In the genomic region with DNA sequence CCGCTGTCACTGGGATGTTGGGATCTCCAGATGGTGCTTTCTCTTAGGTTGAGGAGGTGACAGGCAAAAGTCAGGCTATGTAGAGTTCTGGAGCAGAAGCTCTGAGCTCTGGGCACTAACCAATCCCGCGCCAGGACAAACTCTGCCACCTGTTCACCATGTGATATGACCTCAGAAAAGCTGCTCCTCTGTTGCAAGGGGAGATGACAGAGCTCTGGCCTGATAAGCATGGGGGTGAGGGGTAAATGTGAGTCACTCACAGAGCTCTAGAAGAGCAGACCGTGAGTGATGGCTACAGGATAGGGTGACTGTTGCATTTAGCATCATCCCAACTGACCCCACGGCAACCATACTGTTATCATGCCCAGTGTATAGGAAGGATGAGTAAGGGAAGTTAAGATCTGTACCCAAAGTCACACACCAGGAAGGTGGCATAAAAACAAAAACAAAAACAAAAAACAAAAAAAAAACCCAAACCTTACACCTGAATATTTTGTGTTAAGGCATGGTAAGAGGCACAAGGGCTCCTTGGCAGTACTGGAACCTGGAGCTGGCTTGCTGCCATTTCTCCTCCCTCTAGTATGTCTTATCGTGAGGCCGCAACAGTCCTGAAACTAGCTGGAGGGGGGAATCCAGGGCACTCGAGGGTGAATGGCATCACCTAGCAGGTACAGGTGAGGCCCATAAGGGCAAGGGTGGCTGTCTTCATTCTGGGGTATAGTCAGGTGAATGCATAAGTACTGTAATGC, we compare ENCODE assay signal across 21 mouse cellular contexts.
DNase-seq lines count a peak whose midpoint lies in the region; ATAC-seq and TF ChIP-seq lines count a peak whose summit lies in the region.
"Had no signal": no experiment of that assay in that cellular context is flagged by ENCODE, and none has a peak within 500 bp of the region (broad histone marks: within the 10 kb centered on the region; RNA-seq: fewer than 3 reads in every experiment).

No protein-coding gene starts in this region.

- 78% methylated on average over 8 of the region's 8 CpGs for WGBS in lung, embryonic 14.5 days
- 90% methylated on average over 8 of the region's 8 CpGs for WGBS in midbrain, postnatal 0 days

- no peak overlapping the region for H3K27ac ChIP-seq in lung, embryonic 14.5 days (ENCODE audit: low read depth)
- H3K27ac ChIP-seq in MEL (ENCODE audit: control insufficient read depth, low read depth, low read length) = peak overlapping the region; percentile 78
- no peak overlapping the region for H3K27ac ChIP-seq in midbrain, postnatal 0 days (ENCODE audit: low read depth, low read length)
- H3K27ac ChIP-seq: embryonic facial prominence, embryonic 10.5 days had no signal

- H3K4me2 ChIP-seq in lung, embryonic 14.5 days = no peak overlapping the region
- no peak overlapping the region for H3K4me2 ChIP-seq in midbrain, postnatal 0 days (ENCODE audit: low read depth, low read length, poor library complexity, severe bottlenecking)
- H3K4me2 ChIP-seq: midbrain, embryonic 11.5 days had no signal

- no peaks in the 10 kb centered on the region; the same call in 1 of the 2 replicates for H3K79me2 ChIP-seq in MEL (ENCODE audit: control insufficient read depth, insufficient read depth, low read length, poor library complexity)

- H3K27me3 ChIP-seq in lung, embryonic 14.5 days (ENCODE audit: insufficient read depth, low read length) = no peaks in the 10 kb centered on the region
- H3K27me3 ChIP-seq in MEL (ENCODE audit: control insufficient read depth in 1 of 2, insufficient read depth in 2 of 2, low read length in 2 of 2) = no peaks in the 10 kb centered on the region
- H3K27me3 ChIP-seq in midbrain, postnatal 0 days (ENCODE audit: insufficient read depth, low read length) = no peaks in the 10 kb centered on the region
- H3K27me3 ChIP-seq: CH12.LX, Patski had no signal

- peak in 1 of 2 experiments; percentile 1; a peak in 2 of 4 replicates for TF ChIP-seq POLR2A in MEL (IDR thresholded peaks at IDR 0.05; ENCODE audit: control insufficient read depth in 1 of 2, insufficient read depth in 1 of 2, low read depth in 1 of 2, low read length in 2 of 2, poor library complexity in 1 of 2)

- DNase-seq in adrenal gland, postnatal 14 days = peak; percentile 11
- no peak for DNase-seq in adrenal gland, postnatal 25 days
- DNase-seq in lung, embryonic 14.5 days = peak; percentile 22
- no peak for DNase-seq in lung, postnatal 36 days
- DNase-seq in MEL (ENCODE audit: low read depth, low spot score) = peak; percentile 90
- no peak for DNase-seq in layer of hippocampus, adult 11-12 months (ENCODE audit: low spot score)
- DNase-seq in midbrain, postnatal 0 days (ENCODE audit: low spot score) = no peak
- DNase-seq: cerebellum, adult 11-12 months; gastrocnemius, postnatal 25 days; kidney, adult 9 months; kidney, postnatal 36 days; lung, postnatal 14 days; right cerebral cortex, postnatal 25 days; thymus, adult 18-20 months had no signal

- no peaks in the 10 kb centered on the region for H3K4me1 ChIP-seq in lung, embryonic 14.5 days (ENCODE audit: insufficient read depth)
- H3K4me1 ChIP-seq in MEL (ENCODE audit: control insufficient read depth in 1 of 2, insufficient read depth in 2 of 2, low read length in 2 of 2) = peaks cover 30 to 52% of the 10 kb centered on the region in 2 experiments
- H3K4me1 ChIP-seq in midbrain, postnatal 0 days (ENCODE audit: insufficient read depth, low read length) = no peaks in the 10 kb centered on the region
- H3K4me1 ChIP-seq: embryonic facial prominence, embryonic 10.5 days had no signal

- no peak for ATAC-seq in lung, embryonic 14.5 days (ENCODE audit: insufficient read depth)
- peak; percentile 67 for ATAC-seq in erythroblast, adult 5-6 weeks (replicated peaks; ENCODE audit: low FRiP score, poor library complexity, severe bottlenecking)
- ATAC-seq in midbrain, postnatal 0 days (ENCODE audit: low FRiP score) = no peak
- ATAC-seq: activated CD4-positive, CD25-positive, alpha-beta regulatory T cell, adult 4 months; Patski had no signal

- no peaks in the 10 kb centered on the region for H3K9me3 ChIP-seq in lung, embryonic 14.5 days (ENCODE audit: low read depth, low read length)
- H3K9me3 ChIP-seq in MEL (replicated peaks; ENCODE audit: insufficient read depth, low read length) = no peaks in the 10 kb centered on the region
- no peaks in the 10 kb centered on the region for H3K9me3 ChIP-seq in midbrain, postnatal 0 days (ENCODE audit: low read length)
- H3K9me3 ChIP-seq: embryonic facial prominence, embryonic 10.5 days had no signal

- no peak overlapping the region for H3K4me3 ChIP-seq in lung, embryonic 14.5 days (ENCODE audit: low read depth, low read length)
- H3K4me3 ChIP-seq in MEL (ENCODE audit: control insufficient read depth in 1 of 2, insufficient read depth in 1 of 2, low read depth in 2 of 2, low read length in 2 of 2) = peak overlapping the region in 1 of 2 experiments; percentile 19; a peak in 1 of 4 replicates
- no peak overlapping the region for H3K4me3 ChIP-seq in midbrain, postnatal 0 days (ENCODE audit: low read depth, low read length)
- H3K4me3 ChIP-seq: embryonic facial prominence, embryonic 10.5 days; erythroblast, embryonic 14.5 days had no signal

- TF ChIP-seq RAD21 in MEL (IDR thresholded peaks at IDR 0.05; ENCODE audit: low read depth, low read length) = no peak

- H3K36me3 ChIP-seq in lung, embryonic 14.5 days (ENCODE audit: insufficient read depth) = no peaks in the 10 kb centered on the region
- H3K36me3 ChIP-seq in MEL (ENCODE audit: control insufficient read depth in 1 of 2, insufficient read depth in 2 of 2, low read length in 2 of 2) = peaks cover 0 to 42% of the 10 kb centered on the region in 2 experiments; a peak in 2 of 4 replicates
- H3K36me3 ChIP-seq in midbrain, postnatal 0 days (ENCODE audit: insufficient read depth, low read length) = 0 out of 2 replicates have a peak, but pooled peaks cover 3% of the 10 kb centered on the region

- peak; percentile 92 for TF ChIP-seq EP300 in MEL (IDR thresholded peaks at IDR 0.05; ENCODE audit: low read depth in 1 of 2, low read length in 2 of 2)

- H3K9ac ChIP-seq in lung, embryonic 14.5 days = no peak overlapping the region
- H3K9ac ChIP-seq in MEL (ENCODE audit: control insufficient read depth, low read depth, low read length, poor library complexity, severe bottlenecking) = peak overlapping the region; percentile 52
- no peak overlapping the region for H3K9ac ChIP-seq in midbrain, postnatal 0 days (replicated peaks; ENCODE audit: low read length, poor library complexity, severe bottlenecking)

- TF ChIP-seq CTCF in lung, embryonic 14.5 days (IDR thresholded peaks at IDR 0.05; ENCODE audit: low read depth) = no peak
- TF ChIP-seq CTCF in MEL (IDR thresholded peaks at IDR 0.05 in 2 of 3, conservative IDR thresholded peaks at IDR 0.05 in 1 of 3; ENCODE audit: control insufficient read depth in 1 of 3, insufficient read depth in 1 of 3, low read depth in 2 of 3, low read length in 3 of 3, poor library complexity in 1 of 3, severe bottlenecking in 1 of 3) = no peak
- TF ChIP-seq CTCF in midbrain, postnatal 0 days (IDR thresholded peaks at IDR 0.05) = no peak

TF ChIP-seq in MEL, 35 proteins besides CTCF, POLR2A, EP300 and RAD21 (continues in another document):
- TF ChIP-seq CHD2 (IDR thresholded peaks at IDR 0.05; ENCODE audit: low read length) (peak; percentile 24; the same call in 1 of the 2 replicates), NRF1 (IDR thresholded peaks at IDR 0.05; ENCODE audit: insufficient read depth, low read depth, low read length, poor library complexity, severe bottlenecking) (no peak), GABPA (IDR thresholded peaks at IDR 0.05; ENCODE audit: low read depth, low read length) (0 out of 2 replicates have a peak, but pooled peaks have one; percentile 35), ZMIZ1 (IDR thresholded peaks at IDR 0.05; ENCODE audit: low read depth, low read length) (no peak), CHD1 (IDR thresholded peaks at IDR 0.05; ENCODE audit: low read depth, low read length) (peak; percentile 71; the same call in 1 of the 2 replicates), ZKSCAN1 (IDR thresholded peaks at IDR 0.05; ENCODE audit: low read depth, low read length) (no peak), ELF1 (IDR thresholded peaks at IDR 0.05; ENCODE audit: low read depth, low read length) (no peak), USF2 (IDR thresholded peaks at IDR 0.05; ENCODE audit: borderline replicate concordance in 1 of 2, insufficient read depth in 1 of 2, low read depth in 1 of 2, low read length in 2 of 2) (no peak), MEF2A (IDR thresholded peaks at IDR 0.05; ENCODE audit: extremely low read depth, insufficient replicate concordance, low read depth, low read length, poor library complexity, severe bottlenecking) (no peak), RCOR1 (IDR thresholded peaks at IDR 0.05; ENCODE audit: low read depth, low read length) (peak; percentile 77; the same call in 1 of the 2 replicates), TAL1 (IDR thresholded peaks at IDR 0.05; ENCODE audit: low read length) (peak; percentile 74), ZNF384 (IDR thresholded peaks at IDR 0.05; ENCODE audit: low read depth, low read length) (no peak), UBTF (IDR thresholded peaks at IDR 0.05; ENCODE audit: borderline replicate concordance, insufficient read depth, low read depth, low read length) (no peak), ETS1 (IDR thresholded peaks at IDR 0.05; ENCODE audit: low read depth, low read length) (peak; percentile 97), TBP (IDR thresholded peaks at IDR 0.05; ENCODE audit: low read depth, low read length) (0 out of 2 replicates have a peak, but pooled peaks have one; percentile 50), MXI1 (IDR thresholded peaks at IDR 0.05; ENCODE audit: low read depth, low read length) (peak; percentile 91), ZC3H11A (IDR thresholded peaks at IDR 0.05; ENCODE audit: low read depth, low read length) (no peak), E2F4 (IDR thresholded peaks at IDR 0.05; ENCODE audit: borderline replicate concordance, low read depth, low read length) (0 out of 2 replicates have a peak, but pooled peaks have one; percentile 39), TCF12 (IDR thresholded peaks at IDR 0.05; ENCODE audit: low read depth, low read length) (peak; percentile 94), POLR2AphosphoS5 (IDR thresholded peaks at IDR 0.05; ENCODE audit: borderline replicate concordance, low read depth, low read length) (no peak), GATA1 (IDR thresholded peaks at IDR 0.05; ENCODE audit: low read depth, low read length) (peak; percentile 93), POLR2AphosphoS2 (IDR thresholded peaks at IDR 0.05; ENCODE audit: low read length) (no peak), HCFC1 (IDR thresholded peaks at IDR 0.05; ENCODE audit: low read depth, low read length) (peak; percentile 58), SMC3 (IDR thresholded peaks at IDR 0.05; ENCODE audit: low read depth, low read length) (no peak), SIN3A (IDR thresholded peaks at IDR 0.05; ENCODE audit: low read length) (peak; percentile 81), MYB (IDR thresholded peaks at IDR 0.05; ENCODE audit: low read depth, low read length) (peak; percentile 49; the same call in 1 of the 2 replicates)

Comparison
In these comparisons a context has a peak if more than half of its experiments do, and no peak if none do; other contexts are left out.
1. DNase-seq: peak in adrenal gland, postnatal 14 days (single experiment), lung, embryonic 14.5 days (single experiment) and MEL (single experiment); none in adrenal gland, postnatal 25 days (single experiment), lung, postnatal 36 days (single experiment), layer of hippocampus, adult 11-12 months (single experiment) and midbrain, postnatal 0 days (single experiment).